Mouse (Mus musculus): Measurements from ENCODE around the gene 4922502D21Rik. TPM values are rescaled to one million over a fixed set of nuclear protein-coding genes. Genes with fewer than 3 reads are reported as not detected.
"Not testable (repeated sequence)": the region's sequence is repeated elsewhere in the genome, so short reads cannot be mapped to it uniquely, and the experiment has no call there.

Gene 4922502D21Rik
- polyA plus RNA-seq (2012; ENCODE audit: insufficient read depth, insufficient read length, missing spikeins): not detected in 2 replicates

GRCm38 (mm10) chr6:129331610-129332009, at the start of gene 4922502D21Rik:
Gene 4922502D21Rik, minus strand, starts transcription at chr6:129331796.
- H3K4me3 ChIP-seq (ENCODE audit: insufficient read depth, low read depth, low read length): no peak within 1 kb of the TSS
- H3K27ac ChIP-seq (replicated peaks; ENCODE audit: low read depth, low read length): no peak within 1 kb of the TSS
- no peaks in the 10 kb centered on the region for H3K4me1 ChIP-seq (ENCODE audit: control insufficient read depth, insufficient read depth, insufficient read length, low read length)

- Histone ChIP-seq H3K4me3 (ENCODE audit: insufficient read depth, low read depth, low read length) (no peak overlapping the region), H3K4me1 (ENCODE audit: control insufficient read depth, insufficient read depth, insufficient read length, low read length) (no peaks in the 10 kb centered on the region), H3K27ac (replicated peaks; ENCODE audit: low read depth, low read length) (no peak overlapping the region)
Measured at GRCm38 (mm10) chr6:129380454-129380853, 48.9 kb upstream of the 4922502D21Rik start.

- H3K4me3 ChIP-seq (ENCODE audit: insufficient read depth, low read depth, low read length): no peak overlapping the region
- no peaks in the 10 kb centered on the region for H3K4me1 ChIP-seq (ENCODE audit: control insufficient read depth, insufficient read depth, insufficient read length, low read length)
- no peak overlapping the region for H3K27ac ChIP-seq (replicated peaks; ENCODE audit: low read depth, low read length)
Measured at GRCm38 (mm10) chr6:129374937-129375471, 43.4 kb upstream of the 4922502D21Rik start.

- H3K27ac ChIP-seq (replicated peaks; ENCODE audit: low read depth, low read length): no peak overlapping the region
- no peaks in the 10 kb centered on the region for H3K4me1 ChIP-seq (ENCODE audit: control insufficient read depth, insufficient read depth, insufficient read length, low read length)
Measured at GRCm38 (mm10) chr6:129369374-129370132, 38.0 kb upstream of the 4922502D21Rik start.

GRCm38 (mm10) chr6:129365959-129366359, 34.4 kb upstream of the 4922502D21Rik start:
- no peak overlapping the region for H3K4me3 ChIP-seq (ENCODE audit: insufficient read depth, low read depth, low read length)
- no peak overlapping the region for H3K27ac ChIP-seq (replicated peaks; ENCODE audit: low read depth, low read length)
- H3K4me1 ChIP-seq (ENCODE audit: control insufficient read depth, insufficient read depth, insufficient read length, low read length): no peaks in the 10 kb centered on the region

More at GRCm38 (mm10) chr6:129369374-129370132, 38.0 kb upstream of the 4922502D21Rik start:
- no peak overlapping the region for H3K4me3 ChIP-seq (ENCODE audit: insufficient read depth, low read depth, low read length)

GRCm38 (mm10) chr6:129363942-129364341, 32.3 kb upstream of the 4922502D21Rik start:
- no peak overlapping the region for H3K4me3 ChIP-seq (ENCODE audit: insufficient read depth, low read depth, low read length)
- no peak overlapping the region for H3K27ac ChIP-seq (replicated peaks; ENCODE audit: low read depth, low read length)
- no peaks in the 10 kb centered on the region for H3K4me1 ChIP-seq (ENCODE audit: control insufficient read depth, insufficient read depth, insufficient read length, low read length)

GRCm38 (mm10) chr6:129359515-129359914, 27.9 kb upstream of the 4922502D21Rik start:
- Histone ChIP-seq H3K4me3 (ENCODE audit: insufficient read depth, low read depth, low read length) (no peak overlapping the region), H3K4me1 (ENCODE audit: control insufficient read depth, insufficient read depth, insufficient read length, low read length) (no peaks in the 10 kb centered on the region), H3K27ac (replicated peaks; ENCODE audit: low read depth, low read length) (no peak overlapping the region)

- Histone ChIP-seq H3K27ac (replicated peaks; ENCODE audit: low read depth, low read length) (no peak overlapping the region), H3K4me3 (ENCODE audit: insufficient read depth, low read depth, low read length) (no peak overlapping the region), H3K4me1 (ENCODE audit: control insufficient read depth, insufficient read depth, insufficient read length, low read length) (no peaks in the 10 kb centered on the region)
Measured at GRCm38 (mm10) chr6:129356430-129356829, 24.8 kb upstream of the 4922502D21Rik start.

- no peaks in the 10 kb centered on the region for H3K4me1 ChIP-seq (ENCODE audit: control insufficient read depth, insufficient read depth, insufficient read length, low read length)
- H3K27ac ChIP-seq (replicated peaks; ENCODE audit: low read depth, low read length): no peak overlapping the region
- no peak overlapping the region for H3K4me3 ChIP-seq (ENCODE audit: insufficient read depth, low read depth, low read length)
Measured at GRCm38 (mm10) chr6:129355774-129356173, 24.2 kb upstream of the 4922502D21Rik start.

GRCm38 (mm10) chr6:129351091-129351490, 19.5 kb upstream of the 4922502D21Rik start:
- Histone ChIP-seq H3K4me3 (ENCODE audit: insufficient read depth, low read depth, low read length) (no peak overlapping the region), H3K4me1 (ENCODE audit: control insufficient read depth, insufficient read depth, insufficient read length, low read length) (no peaks in the 10 kb centered on the region), H3K27ac (replicated peaks; ENCODE audit: low read depth, low read length) (peak overlapping the region; percentile 8; the same call in 1 of the 2 replicates)

- H3K27ac ChIP-seq (replicated peaks; ENCODE audit: low read depth, low read length): peak overlapping the region; percentile 31
- no peak overlapping the region for H3K4me3 ChIP-seq (ENCODE audit: insufficient read depth, low read depth, low read length)
- no peaks in the 10 kb centered on the region for H3K4me1 ChIP-seq (ENCODE audit: control insufficient read depth, insufficient read depth, insufficient read length, low read length)
Measured at GRCm38 (mm10) chr6:129349524-129350352, 18.1 kb upstream of the 4922502D21Rik start.

- Histone ChIP-seq H3K4me3 (ENCODE audit: insufficient read depth, low read depth, low read length) (no peak overlapping the region), H3K27ac (replicated peaks; ENCODE audit: low read depth, low read length) (no peak overlapping the region), H3K4me1 (ENCODE audit: control insufficient read depth, insufficient read depth, insufficient read length, low read length) (no peaks in the 10 kb centered on the region)
Measured at GRCm38 (mm10) chr6:129344408-129344807, 12.8 kb upstream of the 4922502D21Rik start.

GRCm38 (mm10) chr6:129342391-129342790, 10.8 kb upstream of the 4922502D21Rik start, which contains the start of gene Clec12a:
Gene Clec12a, plus strand, starts transcription at chr6:129342691.
- not testable (repeated sequence) for H3K27ac ChIP-seq (replicated peaks; ENCODE audit: low read depth, low read length); H3K4me3 ChIP-seq (ENCODE audit: insufficient read depth, low read depth, low read length); H3K4me1 ChIP-seq (ENCODE audit: control insufficient read depth, insufficient read depth, insufficient read length, low read length)

GRCm38 (mm10) chr6:129337751-129338150, 6.2 kb upstream of the 4922502D21Rik start:
- no peaks in the 10 kb centered on the region for H3K4me1 ChIP-seq (ENCODE audit: control insufficient read depth, insufficient read depth, insufficient read length, low read length)
- no peak overlapping the region for H3K4me3 ChIP-seq (ENCODE audit: insufficient read depth, low read depth, low read length)
- no peak overlapping the region for H3K27ac ChIP-seq (replicated peaks; ENCODE audit: low read depth, low read length)

GRCm38 (mm10) chr6:129333674-129334078, 2.1 kb upstream of the 4922502D21Rik start:
- no peak overlapping the region for H3K27ac ChIP-seq (replicated peaks; ENCODE audit: low read depth, low read length)
- H3K4me1 ChIP-seq (ENCODE audit: control insufficient read depth, insufficient read depth, insufficient read length, low read length): no peaks in the 10 kb centered on the region
- H3K4me3 ChIP-seq (ENCODE audit: insufficient read depth, low read depth, low read length): no peak overlapping the region

Measured in brown adipose tissue, adult 24 weeks (tissue).